Mouse (Mus musculus) Patski (cell line): Measurements from ENCODE around the gene Peli2. TPM values are rescaled to one million over a fixed set of nuclear protein-coding genes. Genes with fewer than 3 reads are reported as not detected.

Experiments
- ATAC-seq: fragments of 100-300 bp; one replicate; pipeline ENCODE4 v1.8.0; 2021
- CTCF ChIA-PET: fragments of 350-600 bp; sonication (Branson Sonifier 250); formaldehyde crosslinking; loops from one replicate; lab custom pipeline; 2022; ENCODE audit warnings: inconsistent platforms; lab: Charles Lee
- POLR2A ChIA-PET: fragments of 350-600 bp; sonication (Branson Sonifier 250); formaldehyde crosslinking; loops from one replicate; lab custom pipeline; 2022; ENCODE audit warnings: antibody characterized with exemption, inconsistent platforms; lab: Charles Lee
- DNase-seq: peaks from one replicate; pipeline ENCODE4 v3.0.0-alpha.2; 2011; ENCODE audit warnings: low read depth, low spot score
- H3K27me3 ChIP-seq: fragments of 371-371 bp; one replicate; pipeline ENCODE4 v1.5.1; 2021
- CTCF ChIP-seq: fragments of 100-300 bp; IDR thresholded peaks from one replicate; pipeline ENCODE4 v1.5.1; 2021
- in situ Hi-C: fragments of 300-500 bp; cut with MboI; formaldehyde crosslinking; loops from 3 replicates; pipeline ENCODE4 v1.11.1; 2018; ENCODE audit warnings: low pct_unique_long_range_greater_than_20kb, mixed read lengths
- polyA plus RNA-seq: library from polyadenylated mRNA; unstranded; gene quantifications from one replicate; pipeline ENCODE4 v1.2.3, GENCODE M21; 2021

Gene Peli2
- polyA plus RNA-seq, 1 experiment from 2014 or later: 5.4 TPM

GRCm38 (mm10) chr14:48125971-48126370, 5.3 kb downstream of the Peli2 start:
- DNase-seq (no peak), ATAC-seq (no peak)
- ChIA-PET POLR2A (no interaction called here), CTCF (interaction anchor here (2.1 kb wide), 1 partner anchor 233 kb away, joined by 4 read pairs; no protein-coding TSS in a partner anchor)
- in situ Hi-C loops: no loop called here
- H3K27me3 ChIP-seq: peaks cover 6% of the 10 kb centered on the region
- TF ChIP-seq CTCF: no peak

DNA sequence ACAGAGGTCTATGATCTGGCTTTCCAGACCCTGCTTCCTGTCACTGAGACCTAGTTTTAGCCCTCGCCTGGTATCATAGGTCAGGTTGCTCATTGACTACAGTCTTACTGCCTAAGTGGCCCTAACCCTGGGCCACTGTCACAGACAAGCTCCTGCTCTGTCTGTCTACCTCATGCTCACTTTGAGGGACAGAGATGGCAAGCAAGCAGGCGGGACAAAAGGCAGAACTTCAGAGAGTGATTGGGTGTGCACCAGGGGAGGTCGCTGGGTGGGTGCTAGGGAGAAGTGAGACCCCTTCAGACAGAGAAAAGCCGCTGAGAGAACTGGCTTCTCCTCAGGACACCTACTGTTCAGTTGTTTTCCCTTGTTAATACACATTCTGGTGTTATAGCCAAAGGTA, 6.3 kb downstream of the Peli2 start:
- no peak for TF ChIP-seq CTCF
- CTCF ChIA-PET: no interaction called here
- H3K27me3 ChIP-seq: no peaks in the 10 kb centered on the region
- DNase-seq (no peak), ATAC-seq (no peak)
- in situ Hi-C loops: no loop called here
- POLR2A ChIA-PET: no interaction called here

DNA sequence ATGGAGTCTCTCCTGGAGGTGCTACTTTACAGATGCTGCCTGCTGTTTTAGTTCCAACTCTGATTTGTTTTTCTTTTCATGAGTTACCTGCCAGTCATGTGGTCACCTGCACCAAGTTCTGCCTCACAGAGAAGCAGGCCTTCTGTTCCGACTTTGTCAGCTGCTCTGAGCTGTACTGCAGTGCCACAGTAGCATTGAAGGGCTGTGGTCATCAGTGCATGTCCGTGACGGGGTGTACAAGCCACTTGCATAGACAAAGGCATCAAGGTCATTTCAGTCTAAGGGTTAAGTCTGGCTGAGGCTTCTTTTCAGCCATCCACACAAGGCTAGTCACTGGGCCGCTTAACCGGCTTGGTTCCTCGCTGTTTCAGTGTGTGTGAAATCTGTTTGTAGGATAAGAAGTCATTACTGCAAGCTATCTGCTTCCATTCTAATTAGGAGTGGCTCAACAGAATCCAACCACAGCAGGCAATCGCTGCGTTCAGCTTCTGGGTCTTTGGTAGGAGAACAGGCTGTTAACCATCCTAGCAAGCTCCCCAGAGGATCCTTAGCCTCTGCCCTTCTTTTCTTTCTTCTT, 7.1 kb downstream of the Peli2 start:
- DNase-seq: no peak
- POLR2A ChIA-PET: no interaction called here
- in situ Hi-C loops: no loop called here
- no peak for ATAC-seq
- TF ChIP-seq CTCF: no peak
- H3K27me3 ChIP-seq: no peaks in the 10 kb centered on the region
- CTCF ChIA-PET: no interaction called here

- ATAC-seq (no peak), DNase-seq (no peak)
- POLR2A ChIA-PET: no interaction called here
- CTCF ChIA-PET: no interaction called here
- no peak for TF ChIP-seq CTCF
- in situ Hi-C loops: no loop called here
- H3K27me3 ChIP-seq: no peaks in the 10 kb centered on the region
Observed at GRCm38 (mm10) chr14:48128701-48129100, 8.1 kb downstream of the Peli2 start.

GRCm38 (mm10) chr14:48130021-48130420, 9.4 kb downstream of the Peli2 start:
- POLR2A ChIA-PET: no interaction called here
- CTCF ChIA-PET: no interaction called here
- TF ChIP-seq CTCF: no peak
- ATAC-seq: no peak
- no peak for DNase-seq
- H3K27me3 ChIP-seq: no peaks in the 10 kb centered on the region
- in situ Hi-C loops: no loop called here

DNA sequence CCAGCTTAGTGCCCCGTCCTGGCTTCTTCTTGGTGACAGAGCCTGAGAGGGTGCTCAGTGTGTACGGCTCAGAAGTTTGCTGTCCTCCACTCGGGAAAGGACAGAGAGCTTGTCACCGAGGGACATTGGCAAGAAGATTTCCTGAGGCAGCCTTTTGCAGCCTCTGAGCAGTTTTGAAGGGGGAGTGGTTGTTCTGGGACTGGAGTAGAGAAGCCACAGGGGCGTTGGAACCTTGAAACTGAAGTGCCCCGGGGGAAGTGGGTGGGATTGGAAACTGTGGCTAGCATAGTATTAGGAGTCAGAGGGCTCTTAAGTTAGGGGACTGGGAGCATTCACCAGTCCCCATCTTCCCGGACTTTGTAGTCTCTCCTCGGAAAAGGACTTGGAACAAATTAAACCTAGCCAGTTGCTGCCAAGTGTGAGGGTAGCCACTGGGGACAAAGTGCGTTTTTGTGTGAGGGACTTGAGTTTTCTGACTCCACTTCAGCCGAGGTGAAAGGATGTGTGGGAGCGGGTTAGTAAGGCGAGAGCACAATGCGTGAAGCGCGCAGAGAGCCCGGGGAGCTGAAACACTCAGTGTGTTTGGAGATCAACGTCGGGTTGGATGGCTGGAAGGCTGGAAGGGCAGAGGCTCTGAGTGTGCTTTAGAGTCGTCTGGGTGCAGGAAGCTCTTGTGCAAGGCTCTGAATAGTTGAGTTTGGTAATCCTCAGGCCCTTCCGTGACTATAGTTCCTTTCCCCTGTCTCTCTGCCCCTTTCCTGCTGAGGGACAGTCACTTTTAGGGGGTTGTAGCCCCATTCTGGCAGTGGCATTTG, 10.3 kb downstream of the Peli2 start:
- in situ Hi-C loops: no loop called here
- POLR2A ChIA-PET: no interaction called here
- CTCF ChIA-PET: no interaction called here
- no peak for ATAC-seq
- no peaks in the 10 kb centered on the region for H3K27me3 ChIP-seq
- DNase-seq: no peak
- no peak for TF ChIP-seq CTCF

- in situ Hi-C loops: no loop called here
- ATAC-seq (peak; percentile 12), DNase-seq (no peak)
- POLR2A ChIA-PET: no interaction called here
- CTCF ChIA-PET: no interaction called here
- no peak for TF ChIP-seq CTCF
- no peaks in the 10 kb centered on the region for H3K27me3 ChIP-seq
Observed at GRCm38 (mm10) chr14:48131576-48131922, 10.9 kb downstream of the Peli2 start.

DNA sequence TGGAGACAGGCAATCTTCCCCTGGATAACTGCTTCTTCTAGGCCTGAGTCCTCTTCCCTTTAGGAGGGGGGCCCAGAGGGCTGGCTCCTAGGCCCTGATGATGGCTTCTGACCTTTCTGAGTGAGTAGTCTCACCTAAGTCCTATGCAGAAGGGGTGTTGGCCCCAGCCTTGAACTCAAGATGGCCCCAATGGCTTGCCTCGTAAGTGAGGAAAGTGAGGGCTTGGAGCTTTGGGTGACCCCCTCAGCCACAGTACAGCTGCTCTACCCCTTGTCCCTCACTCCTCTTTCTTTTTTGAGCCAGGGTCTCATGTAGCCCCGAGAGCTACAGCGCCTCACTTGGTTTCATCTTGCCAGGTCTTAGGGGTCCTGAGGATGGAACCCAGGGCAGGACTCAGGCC, 11.6 kb downstream of the Peli2 start:
- POLR2A ChIA-PET: interaction anchor here (0.8 kb wide), 1 partner anchor 229 kb away, joined by 5 read pairs; no protein-coding TSS in a partner anchor
- H3K27me3 ChIP-seq: no peaks in the 10 kb centered on the region
- TF ChIP-seq CTCF: no peak
- DNase-seq: no peak
- in situ Hi-C loops: no loop called here
- no peak for ATAC-seq
- CTCF ChIA-PET: no interaction called here

- in situ Hi-C loops: no loop called here
- H3K27me3 ChIP-seq: no peaks in the 10 kb centered on the region
- POLR2A ChIA-PET: interaction anchor here (0.8 kb wide), 1 partner anchor 228 kb away, joined by 5 read pairs; no protein-coding TSS in a partner anchor
- DNase-seq (no peak), ATAC-seq (no peak)
- no peak for TF ChIP-seq CTCF
- CTCF ChIA-PET: interaction anchor here (0.7 kb wide), 1 partner anchor 12 kb away, joined by 3 read pairs; no protein-coding TSS in a partner anchor
Observed at GRCm38 (mm10) chr14:48132865-48133802, 12.5 kb downstream of the Peli2 start.

DNA sequence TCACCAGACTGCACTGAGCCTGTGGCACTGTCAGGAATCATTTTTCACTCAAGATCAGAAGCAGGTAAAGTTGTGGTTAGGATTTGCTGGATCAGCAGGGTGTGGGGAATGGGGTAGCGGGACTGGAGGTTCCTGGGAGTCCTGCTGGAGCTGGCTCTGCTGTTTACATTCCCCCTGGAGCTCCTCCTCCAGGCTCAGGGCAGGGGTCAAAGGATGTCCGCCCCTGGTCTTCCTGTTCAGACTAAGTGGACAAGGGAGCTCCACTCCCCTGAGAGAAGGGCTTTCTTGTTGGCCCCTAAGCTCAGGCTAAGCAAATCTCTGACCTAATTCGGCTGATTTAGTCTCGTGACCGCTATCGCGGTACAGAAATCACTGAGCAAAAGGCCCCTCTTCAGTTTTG, 13.7 kb downstream of the Peli2 start:
- in situ Hi-C loops: no loop called here
- CTCF ChIA-PET: no interaction called here
- TF ChIP-seq CTCF: no peak
- ATAC-seq: no peak
- POLR2A ChIA-PET: no interaction called here
- DNase-seq: no peak
- H3K27me3 ChIP-seq: no peaks in the 10 kb centered on the region
